Mouse (Mus musculus) layer of hippocampus, postnatal 25 days (tissue): ENCODE measurements around the gene Zfp354a. TPM values are rescaled to one million over a fixed set of nuclear protein-coding genes. Genes with fewer than 3 reads are reported as not detected.

Experiments
- total RNA-seq, 2 experiments: library from RNA; stranded (reverse); gene quantifications; 2 replicates each; pipeline ENCODE4 v1.2.3; 2021

Gene Zfp354a
- total RNA-seq, 2 experiments from 2014 or later: 8.7 to 8.8 TPM

Other genes starting within 250 kb of the Zfp354a start
- 10 to 100 TPM; 48.0 to 48.2 TPM for gene Zfp354c, start 231.5 kb upstream of the Zfp354a start, total RNA-seq
- 1 to 10 TPM; 3.0 to 3.4 TPM for gene Zfp879, start 217.7 kb upstream of the Zfp354a start, total RNA-seq
- not detected for gene Grm6, start 208.6 kb upstream of the Zfp354a start, total RNA-seq
- gene Zfp454, start 171.6 kb upstream of the Zfp354a start, total RNA-seq: 1 to 10 TPM; 6.1 to 6.2 TPM
- gene Zfp2, start 143.1 kb upstream of the Zfp354a start, total RNA-seq: 10 to 100 TPM; 17.2 to 19.7 TPM
- gene Zfp354b, start 127.6 kb upstream of the Zfp354a start, total RNA-seq: 1 to 10 TPM; 5.4 to 7.2 TPM
- not detected for gene 4933414I15Rik, start 115.5 kb upstream of the Zfp354a start, total RNA-seq
- gene Prop1, start 105.5 kb upstream of the Zfp354a start, total RNA-seq: not detected
- not detected for gene Olfr1378, start 92.7 kb upstream of the Zfp354a start, total RNA-seq
- not detected for gene Olfr1377, start 77.3 kb upstream of the Zfp354a start, total RNA-seq
- not detected for gene Olfr51, start 55.7 kb upstream of the Zfp354a start, total RNA-seq
- gene Olfr54, start 45.0 kb upstream of the Zfp354a start, total RNA-seq: not detected
- gene Olfr1375, start 11.1 kb upstream of the Zfp354a start, total RNA-seq: not detected
- gene Gm12569, start 161.2 kb downstream of the Zfp354a start, total RNA-seq: not detected
- gene Clk4, start 202.5 kb downstream of the Zfp354a start, total RNA-seq: 100 to 1,000 TPM; 105 to 127 TPM
- under 1 TPM; 0.42 to 0.68 TPM for gene BC049762, start 203.8 kb downstream of the Zfp354a start, total RNA-seq
- gene Col23a1, start 230.7 kb downstream of the Zfp354a start, total RNA-seq: 1 to 10 TPM; 5.0 to 5.4 TPM